Mouse (Mus musculus): ENCODE measurements around the gene Chpf2.

Chpf2 gene

GRCm38 (mm10) chr5:24591796-24592470 is 5.4 kb downstream of the Chpf2 start:
- DNase-seq (ENCODE audit: low read depth), result no peak

- DNase-seq (ENCODE audit: low read depth), result no peak
These were observed 6.1 kb downstream of the Chpf2 start for GRCm38 (mm10) chr5:24592471-24593160.

DNA sequence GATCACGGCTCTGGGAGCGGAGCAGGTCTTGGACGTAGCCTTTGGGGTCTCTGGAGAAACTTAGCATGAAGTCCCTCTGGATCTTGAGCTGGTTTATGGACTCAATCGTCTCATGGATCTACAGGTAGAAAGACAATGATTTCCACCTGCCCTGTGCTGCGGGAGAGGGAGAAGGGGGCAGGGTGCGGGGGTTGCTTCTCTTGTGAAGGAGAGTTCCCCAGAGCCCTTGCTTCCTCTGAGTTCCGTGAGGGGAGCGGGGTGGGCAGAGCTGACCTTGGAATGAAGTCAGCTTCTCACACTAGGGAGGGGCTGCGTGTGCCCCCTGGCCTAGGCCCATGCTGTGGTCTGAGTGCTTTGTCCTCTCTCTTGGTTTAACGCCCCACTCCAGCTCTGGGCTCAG is 6.7 kb downstream of the Chpf2 start:
- DNase-seq (ENCODE audit: low read depth), result no peak

DNA sequence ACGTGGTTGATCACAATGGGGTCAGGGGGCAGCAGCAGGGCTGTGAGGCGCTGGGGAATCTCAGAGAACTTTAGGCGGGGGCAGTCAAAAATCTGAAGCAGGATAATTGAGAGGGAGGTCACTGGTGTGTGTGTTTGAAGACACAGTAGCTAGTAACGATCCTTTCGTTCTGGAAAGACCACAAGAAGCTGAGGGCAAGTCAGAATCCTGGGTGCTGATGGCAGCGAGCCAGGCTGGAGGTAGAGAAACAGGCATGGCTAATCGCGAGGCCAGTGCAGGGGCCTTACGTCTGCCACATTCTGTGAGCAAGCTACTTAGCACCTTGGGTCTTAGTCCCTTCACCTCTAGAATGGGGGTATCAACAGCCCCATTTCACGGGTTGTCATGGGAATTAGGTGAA is 7.4 kb downstream of the Chpf2 start:
- DNase-seq (ENCODE audit: low read depth), result no peak

DNA sequence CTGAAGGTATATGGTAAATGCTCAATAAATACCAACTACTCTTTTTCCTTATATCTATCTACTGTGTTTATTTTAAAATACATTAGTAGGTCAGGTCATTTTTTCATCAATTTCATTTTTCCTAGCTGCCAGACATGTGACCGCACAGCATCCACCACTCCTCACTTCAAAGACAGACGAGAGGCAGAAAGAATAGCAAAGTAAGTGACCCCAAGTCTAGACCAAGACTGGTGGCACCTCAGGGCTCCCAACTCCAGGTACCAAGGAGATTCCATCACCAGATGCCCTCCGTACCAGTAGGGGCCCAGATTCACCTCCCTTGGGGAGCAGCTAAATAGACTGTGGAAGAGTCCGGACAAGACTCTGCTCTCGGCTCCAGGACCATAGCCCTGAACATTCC is 7.8 kb downstream of the Chpf2 start:
- DNase-seq (ENCODE audit: low read depth), result no peak

DNA sequence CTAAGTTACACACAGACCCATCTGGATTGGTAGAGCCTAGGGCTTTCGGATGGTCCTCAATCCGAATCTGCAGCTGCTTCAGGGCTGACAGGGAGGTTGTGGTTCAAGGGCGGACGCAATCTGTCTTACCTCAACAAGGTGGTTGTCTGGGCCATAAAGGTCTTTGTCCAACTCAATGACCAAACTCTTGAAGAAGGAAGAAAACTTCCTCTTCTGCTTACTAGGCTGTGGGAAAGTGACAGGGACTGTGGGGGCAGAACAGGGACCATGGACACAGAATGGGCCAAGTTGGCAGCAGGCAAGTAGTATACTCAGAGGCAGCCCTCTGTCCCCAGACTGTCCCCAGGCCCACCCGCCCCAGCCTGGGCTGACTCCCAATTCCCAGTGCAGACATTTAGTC is 8.7 kb downstream of the Chpf2 start:
- no peak for DNase-seq (ENCODE audit: low read depth)

DNA sequence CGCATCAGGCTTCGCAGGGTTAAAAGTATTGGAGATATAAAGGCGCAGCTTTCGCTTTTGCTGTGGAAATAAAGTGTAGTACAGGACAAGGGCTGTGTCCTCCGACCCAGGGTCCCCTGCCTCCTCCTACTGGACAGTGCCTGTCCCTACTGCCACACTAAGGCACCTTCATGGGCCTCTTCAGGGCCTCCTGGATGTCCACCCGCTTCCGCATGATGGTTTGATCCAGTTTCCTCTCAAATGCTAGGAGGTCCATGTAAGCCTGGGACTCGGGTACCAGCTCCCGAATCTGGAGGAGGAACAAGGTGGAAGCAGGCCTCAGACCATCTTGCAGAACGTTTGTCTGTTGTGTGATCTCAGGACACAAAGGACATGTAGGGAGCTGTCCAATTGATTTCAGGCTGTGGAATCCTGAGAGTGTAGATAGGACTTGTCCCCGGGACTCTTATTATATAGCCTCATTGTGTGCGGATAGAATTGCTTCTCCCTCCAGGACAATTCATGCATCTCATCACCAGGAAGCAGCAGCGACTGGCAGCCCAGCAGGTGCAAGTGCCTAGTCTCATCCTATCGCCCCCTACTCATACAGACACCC is 9.3 kb downstream of the Chpf2 start:
- DNase-seq (ENCODE audit: low read depth), result peak; percentile 19

DNA sequence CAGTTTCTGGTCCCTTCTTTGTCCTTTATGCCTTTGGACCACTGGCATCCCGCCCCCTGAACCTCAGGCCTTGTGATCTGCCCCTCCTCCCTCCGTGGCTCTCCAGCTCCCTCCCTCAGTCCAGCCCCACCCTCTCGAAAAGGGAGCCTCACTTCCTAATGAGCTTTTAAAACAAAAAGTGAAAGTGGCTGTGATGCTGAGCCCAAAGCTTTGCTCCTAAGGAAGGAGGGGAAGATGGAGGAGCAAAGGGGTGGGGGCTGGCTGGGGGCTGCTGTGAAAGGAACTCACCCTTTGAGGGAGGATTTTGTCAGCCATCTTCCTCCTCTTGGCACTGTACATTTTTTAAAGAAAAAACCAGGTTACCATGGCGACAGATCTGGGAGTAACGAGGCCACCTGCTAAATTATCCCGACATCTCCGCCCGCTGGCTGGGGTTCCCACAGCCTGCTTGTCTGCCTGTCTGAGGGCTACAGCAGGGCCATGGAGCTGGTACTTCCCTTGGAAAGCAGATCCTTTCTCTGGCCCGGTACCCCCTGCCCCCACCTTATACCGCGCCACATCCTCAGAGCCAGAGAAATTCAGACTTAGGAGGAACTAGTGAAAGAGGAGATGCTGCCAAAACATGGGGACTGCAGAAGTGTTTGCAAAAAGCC is 10.1 kb downstream of the Chpf2 start:
- DNase-seq (ENCODE audit: low read depth), result peak; percentile 68

DNA sequence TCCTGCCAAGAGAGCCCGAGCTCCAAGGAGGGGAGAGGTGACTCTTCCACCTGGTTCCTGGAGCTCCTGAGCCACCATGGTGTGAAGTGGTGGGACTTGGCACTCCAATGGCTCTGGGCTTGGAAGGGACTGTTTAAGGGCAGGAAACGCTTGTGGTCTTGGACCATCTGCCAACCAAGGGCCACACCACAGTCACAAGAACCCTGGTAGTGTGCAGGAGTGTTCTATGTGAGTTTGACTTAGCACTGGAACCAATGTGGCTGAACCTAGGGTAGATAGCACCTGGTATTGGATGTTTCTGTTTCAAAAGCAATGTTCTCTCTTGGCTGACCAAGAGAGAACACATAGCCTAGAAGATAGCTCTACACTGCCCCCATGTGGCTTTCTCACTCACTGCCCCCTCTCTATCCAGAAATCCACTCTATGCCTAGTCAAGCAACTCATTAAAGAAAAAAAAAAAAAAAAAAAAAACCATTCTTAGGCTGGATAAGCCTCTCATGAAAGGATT is 10.7 kb downstream of the Chpf2 start:
- DNase-seq (ENCODE audit: low read depth), result peak; percentile 92

GRCm38 (mm10) chr5:24597901-24598569 is 11.5 kb downstream of the Chpf2 start:
- DNase-seq (ENCODE audit: low read depth), result no peak

DNA sequence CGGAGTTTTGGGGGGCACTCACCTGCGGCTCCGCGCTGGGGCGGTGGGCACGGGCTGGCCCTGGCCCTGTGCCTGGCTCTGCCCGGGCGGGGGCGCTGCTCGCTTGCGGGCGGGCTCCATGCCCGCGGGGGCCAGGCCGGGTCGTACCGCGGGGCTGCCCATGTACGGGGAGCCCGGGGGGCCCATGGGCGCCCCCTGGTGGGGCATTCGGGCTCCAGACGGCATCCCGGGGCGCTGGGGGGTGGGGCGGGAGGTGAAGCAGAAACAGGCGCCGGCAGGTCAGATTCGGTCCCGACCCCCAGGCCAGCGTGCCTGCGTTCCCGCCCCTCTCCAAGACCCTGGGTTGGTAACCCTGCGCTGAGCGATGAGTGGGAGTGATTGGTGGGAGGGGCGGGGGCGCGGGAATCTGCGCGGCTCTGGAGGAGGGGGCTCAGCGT is 12.0 kb downstream of the Chpf2 start:
- DNase-seq (ENCODE audit: low read depth), result peak; percentile 79

DNA sequence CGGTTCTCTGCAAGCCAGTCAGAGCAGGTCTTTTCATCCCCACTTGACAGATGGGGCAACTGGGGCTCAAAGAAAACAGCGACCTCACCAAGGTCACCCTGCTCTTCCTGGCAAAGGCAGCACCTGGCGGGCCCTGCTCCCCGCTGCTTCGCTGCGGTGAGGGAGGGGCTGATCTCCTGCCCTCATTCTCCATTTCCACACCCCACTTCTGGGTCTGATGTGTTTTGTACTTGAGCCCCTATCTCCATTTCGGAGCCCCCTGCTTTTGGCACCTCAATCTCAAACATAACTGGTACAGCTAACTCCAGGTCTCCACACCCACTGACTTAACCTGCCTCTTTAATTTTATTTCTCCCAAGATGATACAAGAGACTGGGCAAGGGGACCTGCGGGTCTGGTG is 12.6 kb downstream of the Chpf2 start:
- DNase-seq (ENCODE audit: low read depth), result no peak

GRCm38 (mm10) chr5:24600236-24600635 is 13.7 kb downstream of the Chpf2 start:
- DNase-seq (ENCODE audit: low read depth), result no peak

GRCm38 (mm10) chr5:24601071-24601835 is 14.7 kb downstream of the Chpf2 start:
- DNase-seq (ENCODE audit: low read depth), result peak; percentile 25

GRCm38 (mm10) chr5:24601911-24602750 is 15.6 kb downstream of the Chpf2 start:
- peak; percentile 47 for DNase-seq (ENCODE audit: low read depth)

GRCm38 (mm10) chr5:24602751-24603343 is 16.3 kb downstream of the Chpf2 start:
- peak; percentile 43 for DNase-seq (ENCODE audit: low read depth)

- DNase-seq (ENCODE audit: low read depth), result no peak
These were observed 17.0 kb downstream of the Chpf2 start for GRCm38 (mm10) chr5:24603431-24604010.

DNA sequence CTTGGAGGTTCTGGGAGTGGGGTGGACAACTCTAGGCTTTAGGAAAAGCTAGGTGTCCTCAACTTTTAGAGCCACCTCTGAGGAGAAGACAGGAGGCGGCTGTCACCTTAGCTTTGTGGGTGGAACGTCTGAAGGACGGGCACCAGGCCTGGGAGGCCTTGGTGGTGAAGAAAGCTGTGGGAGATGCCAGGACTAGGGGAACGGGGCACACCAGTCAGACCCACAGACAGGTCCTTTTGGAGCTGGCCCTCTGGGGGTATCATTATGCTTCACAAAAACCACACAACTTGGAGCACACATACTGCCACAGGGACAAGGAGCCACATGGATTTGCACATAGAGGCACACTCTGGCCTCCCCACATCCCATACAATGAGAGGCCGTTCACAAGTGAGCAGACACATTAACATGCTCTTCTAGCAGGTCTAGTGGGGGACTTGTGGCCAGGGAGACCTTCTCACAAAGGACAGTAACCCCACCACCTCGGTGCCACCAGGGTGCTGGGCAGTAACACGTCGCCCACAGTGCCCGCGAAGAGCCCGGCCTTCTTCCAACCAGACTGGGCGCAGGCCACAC is 17.6 kb downstream of the Chpf2 start:
- no peak for DNase-seq (ENCODE audit: low read depth)

DNA sequence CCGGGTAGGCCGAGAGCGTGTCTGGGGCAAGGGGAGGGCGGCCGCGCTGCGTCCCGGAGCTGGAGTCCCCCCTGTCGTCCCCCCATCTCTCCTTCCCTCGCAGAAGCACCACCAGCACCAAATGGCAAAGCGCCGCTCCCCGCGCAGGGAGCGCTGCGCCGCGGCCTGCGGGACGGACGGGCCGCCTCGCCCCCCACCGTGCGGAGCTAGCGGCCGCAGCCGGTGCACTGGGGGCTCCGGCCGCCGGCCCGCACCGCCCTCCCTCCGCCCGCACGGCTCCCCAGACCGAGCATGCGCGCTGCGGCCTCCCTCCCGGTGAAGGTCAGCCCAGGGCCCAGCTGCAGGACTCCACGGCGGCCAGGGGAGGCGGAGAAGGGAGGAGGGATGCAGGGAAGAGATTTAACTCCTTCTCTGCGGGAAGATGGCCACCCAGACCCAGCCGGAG is 18.1 kb downstream of the Chpf2 start:
- DNase-seq (ENCODE audit: low read depth), result no peak

Measured in induced T-regulatory cell, adult 2 months (primary cell).